Comparison of ENCODE assay signal across 9 mouse cellular contexts in the genomic region with DNA sequence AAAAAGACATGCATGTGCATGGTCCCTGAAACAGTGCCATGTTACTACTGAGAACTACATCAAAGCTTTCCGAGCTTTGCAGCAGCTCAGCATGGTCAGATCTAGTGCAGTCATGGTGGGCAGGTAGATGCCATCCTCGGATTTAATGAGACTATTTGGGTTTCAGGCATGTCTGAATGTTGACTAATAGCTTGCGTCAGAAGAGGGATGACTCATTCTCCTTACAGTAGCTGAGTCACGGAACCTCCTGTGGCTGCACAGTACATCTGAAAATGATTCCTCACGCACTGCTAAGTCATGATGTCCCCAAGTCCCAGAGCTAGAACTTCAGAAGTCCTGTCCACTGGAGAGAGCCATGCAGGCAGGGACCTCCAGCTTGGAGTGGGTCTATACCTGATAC. TPM values are rescaled to one million over a fixed set of nuclear protein-coding genes. Genes with fewer than 3 reads are reported as not detected.
A peak's percentile ranks its signal among the peaks of the same experiment; 100 is the strongest.
DNase-seq lines count a peak whose midpoint lies in the region; ATAC-seq lines count a peak whose summit lies in the region.
"Had no signal": no experiment of that assay in that cellular context is flagged by ENCODE, and none has a peak within 500 bp of the region (broad histone marks: within the 10 kb centered on the region; RNA-seq: fewer than 3 reads in every experiment).

No protein-coding gene starts in this region.

- H3K36me3 ChIP-seq in hindbrain, embryonic 10.5 days: no peaks in the 10 kb centered on the region
- H3K36me3 ChIP-seq in hindbrain, embryonic 16.5 days (ENCODE audit: control insufficient read depth, insufficient read depth, low read length): no peaks in the 10 kb centered on the region
- H3K36me3 ChIP-seq: liver, embryonic 12.5 days had no signal

- H3K27ac ChIP-seq in hindbrain, embryonic 10.5 days: no peak overlapping the region
- H3K27ac ChIP-seq in hindbrain, embryonic 16.5 days (ENCODE audit: low read depth, low read length): no peak overlapping the region
- H3K27ac ChIP-seq: liver, embryonic 12.5 days; macrophage had no signal

- DNase-seq in right cerebral cortex, postnatal 25 days: peak; percentile 26
- DNase-seq in right cerebral cortex, postnatal 4 days: no peak
- peak; percentile 68 for DNase-seq in adrenal gland, adult 8-10 months
- peak; percentile 7 for DNase-seq in induced T-regulatory cell, adult 2 months (ENCODE audit: low read depth)
- DNase-seq in hindbrain, embryonic 10.5 days (ENCODE audit: low spot score): no peak
- no peak for DNase-seq in kidney, adult 8-10 months

- H3K4me3 ChIP-seq in hindbrain, embryonic 10.5 days: no peak overlapping the region
- H3K4me3 ChIP-seq in hindbrain, embryonic 16.5 days (ENCODE audit: low read length): no peak overlapping the region
- H3K4me3 ChIP-seq: liver, embryonic 12.5 days had no signal

- WGBS in hindbrain, embryonic 10.5 days: 87% methylated on average over 5 of the region's 5 CpGs
- 87% methylated on average over 5 of the region's 5 CpGs for WGBS in hindbrain, embryonic 16.5 days

- no peaks in the 10 kb centered on the region for H3K9me3 ChIP-seq in hindbrain, embryonic 10.5 days
- no peaks in the 10 kb centered on the region for H3K9me3 ChIP-seq in hindbrain, embryonic 16.5 days (ENCODE audit: control insufficient read depth, low read length)
- H3K9me3 ChIP-seq: liver, embryonic 12.5 days had no signal

- ATAC-seq in hindbrain, embryonic 16.5 days: no peak
- ATAC-seq: liver, embryonic 12.5 days had no signal

- no peaks in the 10 kb centered on the region for H3K27me3 ChIP-seq in hindbrain, embryonic 10.5 days (ENCODE audit: insufficient read depth, poor library complexity, severe bottlenecking)
- H3K27me3 ChIP-seq in hindbrain, embryonic 16.5 days (replicated peaks; ENCODE audit: control insufficient read depth, insufficient read depth, low read length): no peaks in the 10 kb centered on the region
- H3K27me3 ChIP-seq: liver, embryonic 12.5 days had no signal

- no peak overlapping the region for H3K4me2 ChIP-seq in hindbrain, embryonic 16.5 days (ENCODE audit: low read length)
- H3K4me2 ChIP-seq: liver, embryonic 12.5 days had no signal

- 0 out of 2 replicates have a peak, but pooled peaks cover 9% of the 10 kb centered on the region for H3K4me1 ChIP-seq in hindbrain, embryonic 10.5 days (replicated peaks)
- no peaks in the 10 kb centered on the region for H3K4me1 ChIP-seq in hindbrain, embryonic 16.5 days (ENCODE audit: control insufficient read depth, insufficient read depth, low read depth, low read length)
- H3K4me1 ChIP-seq: liver, embryonic 12.5 days had no signal

- H3K9ac ChIP-seq in hindbrain, embryonic 16.5 days (ENCODE audit: low read depth, low read length): no peak overlapping the region
- H3K9ac ChIP-seq: liver, embryonic 12.5 days had no signal

RNA-seq across cellular contexts. Expression of a gene that starts 31.8 kb away (rescaled TPM):
- 10 to 100 TPM; 66.2 to 86.0 (median 72.4) TPM for total RNA-seq in adrenal gland, adult 8-10 months (2022)
- 72.1 and 76.0 TPM in 2 replicates for polyA plus RNA-seq in hindbrain, embryonic 10.5 days (2016; fragmentation: Nextera tagmentation; extraction: Ambion mirVana)
- polyA plus RNA-seq in hindbrain, embryonic 16.5 days (2015; fragmentation: Nextera tagmentation; extraction: Ambion mirVana): 57.2 and 65.4 TPM in 2 replicates

Comparison
In these comparisons a context has a peak if more than half of its experiments do, and no peak if none do; other contexts are left out.
1. DNase-seq: peak in right cerebral cortex, postnatal 25 days (single experiment), adrenal gland, adult 8-10 months (single experiment) and induced T-regulatory cell, adult 2 months (single experiment); none in right cerebral cortex, postnatal 4 days (single experiment), hindbrain, embryonic 10.5 days (single experiment) and kidney, adult 8-10 months (0 of 2).